Mouse (Mus musculus) ZHBTc4 (cell line): ENCODE measurements around the gene Mybph.

Experiments
- DNase-seq: peaks from one replicate; pipeline ENCODE4 v3.0.0-alpha.2; 2011; ENCODE audit warnings: low read depth, low spot score

Gene Mybph

DNA sequence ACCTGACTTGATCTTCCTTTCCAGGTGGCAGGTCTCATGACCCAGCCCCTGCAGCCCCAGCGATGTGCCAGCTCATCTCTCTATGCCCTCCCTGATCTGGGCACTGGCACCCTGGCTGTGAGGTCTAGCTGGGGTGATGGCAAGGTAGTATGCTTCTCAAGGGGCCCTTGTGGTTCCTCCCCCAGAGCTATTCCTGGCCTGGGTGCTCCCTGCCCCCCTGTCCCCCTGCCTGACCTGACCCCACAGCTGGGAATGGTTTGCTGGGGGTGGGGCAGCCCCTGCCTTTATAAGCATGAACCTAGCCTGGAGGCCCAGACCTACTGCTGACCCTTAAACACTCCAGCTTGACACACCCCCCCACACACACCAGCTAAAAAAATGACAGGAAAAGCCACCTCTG lies at the start of gene Mybph:
TSS of gene Mybph (plus strand) at position 323 of the 400 bp plus-strand sequence.
- DNase-seq, result no peak

DNA sequence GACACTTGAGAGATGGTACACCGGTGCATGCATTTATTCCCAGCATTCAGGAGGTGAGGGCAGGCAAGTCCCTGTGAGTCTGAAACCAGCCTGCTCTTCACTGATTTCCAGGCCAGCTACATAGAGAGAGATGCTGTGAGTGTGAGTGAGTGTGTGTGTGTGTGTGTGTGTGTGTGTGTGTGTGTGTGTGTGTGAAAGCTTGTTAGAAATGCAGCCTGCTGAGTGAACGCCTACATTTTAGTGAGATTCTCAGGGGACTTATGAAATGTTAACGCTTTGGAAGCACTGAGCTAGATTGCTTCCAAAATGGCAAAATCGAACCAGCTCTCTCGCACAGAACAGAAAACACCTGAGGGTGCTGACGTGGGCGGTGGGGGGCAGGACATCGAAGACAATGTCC lies 47.2 kb upstream of the Mybph start:
- DNase-seq, result no peak

GRCm38 (mm10) chr1:134150076-134150475 lies 43.2 kb upstream of the Mybph start:
- no peak for DNase-seq

GRCm38 (mm10) chr1:134150745-134151144 lies 42.5 kb upstream of the Mybph start:
- no peak for DNase-seq

DNA sequence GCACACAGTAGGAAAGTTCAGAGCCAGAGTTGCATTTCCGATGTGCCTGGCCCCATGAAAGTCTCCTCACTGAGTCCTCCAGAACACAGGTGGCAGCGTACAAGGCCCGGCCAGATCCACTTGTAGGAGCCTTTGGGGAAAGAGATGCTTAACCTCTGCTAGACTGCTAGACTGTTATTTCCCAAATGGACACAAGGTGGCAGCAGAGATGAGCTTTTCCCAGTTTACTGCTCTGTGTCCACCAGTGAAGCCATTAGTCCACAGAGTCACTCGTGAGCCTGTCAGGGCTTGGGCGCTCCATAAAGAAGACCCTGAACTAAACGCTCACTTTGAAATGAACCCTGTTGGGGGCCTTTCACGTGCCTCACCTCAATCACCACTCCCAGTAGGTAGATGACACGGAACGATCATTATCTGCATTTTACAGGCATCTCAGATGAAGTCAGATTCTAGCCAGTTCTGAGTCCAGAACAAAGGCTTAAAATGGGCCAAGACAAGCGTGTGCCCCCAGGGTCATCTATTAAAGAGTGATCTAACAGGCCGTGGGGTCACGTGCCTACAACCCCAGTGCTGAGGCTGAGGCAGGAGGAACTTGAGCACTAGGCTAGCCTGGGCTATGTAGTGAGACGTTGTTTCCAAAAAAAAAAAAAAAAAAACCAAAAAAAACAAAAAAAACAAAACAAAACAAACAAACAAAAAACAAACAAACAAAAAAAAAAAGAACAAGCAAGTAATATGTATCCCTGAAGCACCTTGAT lies 41.4 kb upstream of the Mybph start:
- DNase-seq, result peak; percentile 92

- no peak for DNase-seq
These were observed 40.3 kb upstream of the Mybph start for GRCm38 (mm10) chr1:134152626-134153590.

DNA sequence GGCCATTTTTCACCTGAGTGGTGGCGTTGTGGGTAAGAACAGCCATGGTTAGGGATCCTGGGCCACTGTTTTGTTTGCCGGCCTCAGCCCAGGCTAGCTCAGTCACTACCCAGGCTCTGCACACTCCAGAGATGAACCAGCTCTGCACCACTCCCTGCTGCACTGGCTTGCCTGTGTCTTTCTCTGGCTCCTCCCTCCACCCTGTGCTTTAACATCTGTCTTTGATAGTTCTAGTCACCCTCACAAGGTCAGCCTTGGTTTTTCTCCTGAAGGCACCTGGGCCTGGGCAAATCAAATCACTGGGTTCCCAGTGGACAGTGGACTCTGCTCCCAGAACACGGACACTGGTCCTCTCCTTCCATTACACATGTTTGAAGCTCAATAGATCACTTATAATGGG lies 39.1 kb upstream of the Mybph start:
- DNase-seq, result peak; percentile 74

DNA sequence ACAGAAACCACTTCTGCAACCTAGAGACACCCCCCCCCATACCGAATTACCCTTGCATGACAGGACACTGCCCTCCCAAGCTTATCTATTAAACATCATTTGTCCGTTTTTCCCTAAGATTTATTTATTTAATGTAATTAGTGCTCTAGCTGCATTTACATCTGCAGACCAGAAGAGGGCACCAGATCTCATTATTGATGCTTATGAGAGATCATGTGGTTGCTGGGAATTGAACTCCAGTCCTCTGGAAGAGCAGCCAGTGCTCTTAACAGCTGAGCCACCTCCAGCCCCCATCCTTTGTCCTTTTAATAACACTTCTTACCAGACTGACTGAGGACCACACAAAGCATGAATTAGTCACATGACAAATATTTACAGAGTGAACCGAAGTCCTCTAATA lies 38.6 kb upstream of the Mybph start:
- DNase-seq, result peak; percentile 63

DNA sequence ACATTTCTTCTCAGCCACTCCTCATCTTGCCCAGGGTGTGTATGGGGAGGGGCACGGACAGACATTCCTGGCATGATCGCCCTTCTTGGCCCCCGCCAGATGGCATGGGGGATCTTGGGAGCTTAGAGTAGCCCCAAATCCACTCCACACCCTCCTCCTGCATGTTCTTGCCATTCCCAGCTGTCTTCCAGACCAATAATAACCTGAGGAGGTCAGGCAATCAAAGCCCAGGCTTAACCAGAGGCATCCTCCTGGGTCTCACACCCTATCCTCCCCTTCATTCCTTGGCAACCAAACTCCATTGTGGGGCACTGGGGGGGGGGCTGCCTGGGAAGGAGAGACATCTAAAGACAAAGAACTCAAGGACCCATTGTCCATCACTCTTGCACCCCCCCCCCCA lies 32.8 kb upstream of the Mybph start:
- DNase-seq, result no peak

DNA sequence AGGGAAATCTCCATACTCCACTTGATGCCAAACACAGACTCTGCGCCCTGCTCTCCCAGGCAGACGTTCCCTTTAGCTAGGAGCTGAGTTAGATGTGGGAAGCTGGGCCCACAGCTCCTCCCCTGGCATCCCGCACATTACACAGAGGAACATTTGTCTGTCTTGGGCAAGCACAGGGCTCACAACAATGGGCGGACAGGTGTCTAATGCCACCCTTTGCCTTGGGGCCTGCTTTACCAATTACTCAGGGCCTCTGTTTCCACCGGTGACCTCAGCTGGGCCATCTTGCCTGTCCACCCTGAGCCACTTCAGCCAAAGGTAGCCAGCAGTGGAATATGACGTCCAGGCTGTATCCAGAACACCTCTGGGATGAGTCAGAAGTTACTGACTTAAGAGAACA lies 31.8 kb upstream of the Mybph start:
- no peak for DNase-seq

DNA sequence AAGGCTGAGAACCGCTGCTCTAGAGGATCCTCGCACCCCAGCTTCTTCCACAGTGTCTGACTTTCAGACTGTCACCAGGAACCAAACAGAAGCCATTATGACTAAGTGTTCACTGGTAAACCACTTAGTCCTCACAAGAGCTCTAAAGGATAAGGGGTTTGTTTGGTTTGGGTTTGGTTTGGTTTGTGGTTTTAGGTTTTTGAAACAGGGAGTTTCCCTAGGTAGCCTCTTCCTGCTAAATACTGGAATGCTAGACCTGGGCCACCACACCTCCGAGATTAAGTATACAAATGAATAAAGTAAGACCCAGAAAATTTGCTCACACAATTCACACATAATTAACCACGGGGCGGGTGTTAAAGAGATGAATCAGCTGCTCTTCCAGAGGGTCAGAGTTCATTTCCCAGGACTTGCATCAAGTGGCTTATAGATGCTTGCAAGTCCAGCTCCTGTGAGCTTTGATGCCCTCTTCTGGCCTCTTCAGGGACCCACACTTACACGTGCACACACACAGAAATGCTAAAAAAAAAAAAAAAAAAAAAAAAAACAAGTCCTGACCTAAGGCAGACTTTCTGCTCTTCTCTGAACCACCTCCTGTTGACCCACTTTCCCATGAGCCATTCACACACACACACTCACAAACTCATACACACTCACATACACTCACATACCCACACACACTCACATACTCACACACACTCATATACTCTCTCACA lies 30.6 kb upstream of the Mybph start:
- DNase-seq, result peak; percentile 35

GRCm38 (mm10) chr1:134163476-134163875 lies 29.8 kb upstream of the Mybph start:
- DNase-seq, result no peak

GRCm38 (mm10) chr1:134164454-134164853 lies 28.8 kb upstream of the Mybph start:
- no peak for DNase-seq

GRCm38 (mm10) chr1:134166547-134166946 lies 26.7 kb upstream of the Mybph start:
- DNase-seq, result no peak

DNA sequence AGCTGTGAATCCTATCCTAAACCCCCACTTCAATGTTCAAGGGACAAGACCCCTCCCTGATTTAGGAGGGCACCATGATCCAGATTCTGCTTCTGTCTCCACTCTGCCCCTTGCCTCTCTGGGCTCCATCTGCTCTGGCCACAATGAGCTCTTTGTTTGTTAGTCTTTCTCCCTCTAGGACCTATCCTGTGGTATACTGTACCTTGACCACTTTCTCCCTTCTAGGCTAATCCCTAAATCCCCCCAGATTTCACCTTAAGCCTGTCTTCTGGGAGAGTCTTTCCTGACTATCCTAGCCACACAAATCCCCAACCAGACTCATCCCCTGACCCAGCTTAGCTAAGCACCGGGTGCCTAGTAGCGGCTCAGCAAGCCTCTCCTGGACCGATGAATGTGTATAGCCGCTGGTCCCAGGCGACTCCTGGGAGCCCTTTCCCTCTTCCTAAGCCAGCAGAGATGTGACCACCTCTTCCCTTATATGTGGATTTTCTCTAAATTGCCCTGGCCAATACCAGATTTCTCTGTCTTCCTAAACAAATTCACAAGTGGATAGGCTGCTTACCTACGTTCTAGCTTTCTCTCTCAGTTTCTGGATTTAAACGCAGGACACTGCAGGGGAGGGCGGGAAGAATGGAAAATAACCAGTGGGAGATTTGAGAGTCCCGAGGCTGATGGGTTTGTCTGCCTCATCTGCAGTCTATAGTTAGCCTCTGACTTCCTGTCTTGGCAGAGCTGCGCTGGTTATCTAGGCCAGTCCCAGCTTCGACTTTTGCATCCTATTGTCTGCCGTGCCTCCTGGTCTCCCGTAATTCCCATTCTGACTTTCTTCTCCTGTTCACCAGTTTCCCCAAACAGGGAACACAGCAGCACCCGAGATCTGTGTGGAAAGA lies 25.6 kb upstream of the Mybph start:
- DNase-seq, result no peak

GRCm38 (mm10) chr1:134168567-134168966 lies 24.7 kb upstream of the Mybph start:
- no peak for DNase-seq

DNA sequence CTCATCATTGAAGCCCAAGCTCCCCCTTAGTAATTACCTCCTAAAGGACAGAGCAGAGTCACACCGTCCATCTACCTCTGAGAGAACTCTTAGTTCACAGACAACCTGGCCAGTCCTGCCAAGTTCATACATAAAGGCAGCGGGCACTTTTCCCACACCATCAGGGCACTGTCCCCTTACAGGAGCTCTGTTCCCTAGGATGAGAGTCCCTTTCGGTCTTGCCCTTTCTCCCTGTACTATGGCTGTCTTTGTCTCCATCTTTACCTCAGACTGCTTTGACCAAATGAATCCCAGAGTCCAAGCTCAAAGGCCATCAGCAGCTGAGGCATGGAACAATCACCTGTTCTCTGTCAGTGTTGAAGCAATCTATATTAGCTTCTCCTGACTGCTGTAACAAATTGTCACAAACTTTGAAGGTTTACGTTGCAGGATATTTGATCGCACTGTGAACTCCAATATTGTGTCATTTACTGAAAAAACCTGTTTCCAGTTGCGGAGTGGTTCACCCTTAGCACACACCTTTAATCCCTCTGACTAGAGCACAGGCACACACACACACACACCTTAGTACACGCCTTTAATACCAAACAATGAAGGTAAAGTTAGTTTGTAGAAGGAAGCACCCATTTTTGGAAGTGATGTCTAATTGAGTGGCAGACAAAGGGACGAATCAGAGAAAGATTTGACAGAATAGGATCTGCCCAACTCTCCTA lies 24.1 kb upstream of the Mybph start:
- DNase-seq, result no peak

GRCm38 (mm10) chr1:134173081-134173480 lies 20.2 kb upstream of the Mybph start:
- no peak for DNase-seq

GRCm38 (mm10) chr1:134177976-134178375 lies 15.3 kb upstream of the Mybph start:
- DNase-seq, result peak; percentile 68

DNA sequence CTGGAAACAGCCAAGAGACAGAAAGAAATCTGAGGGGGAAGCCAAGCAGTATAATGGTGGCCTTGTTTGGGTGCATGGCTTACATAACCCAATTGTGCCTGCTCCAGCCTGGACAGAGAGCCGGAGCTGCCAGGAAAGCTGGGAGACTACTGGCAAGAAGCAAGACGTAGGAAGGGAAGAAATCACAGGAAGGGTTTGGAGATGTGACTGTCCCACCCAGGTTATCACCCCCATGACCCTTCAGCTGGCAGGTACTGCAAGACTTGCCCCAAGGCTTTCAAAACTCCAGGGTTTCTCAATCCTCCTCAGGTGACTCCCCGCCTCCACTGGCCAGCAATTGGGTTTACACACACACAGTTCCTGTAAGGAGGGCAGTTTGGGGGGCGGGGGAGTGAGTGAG lies 11.2 kb upstream of the Mybph start, which contains the start of gene Chil1:
TSS of gene Chil1 (plus strand) at position 152 of the 400 bp plus-strand sequence.
- no peak for DNase-seq
